Mouse (Mus musculus) adipocyte (in vitro differentiated cells): Measurements from ENCODE around the gene Slc39a9.

Experiments used
- DNase-seq: peaks from one replicate; pipeline ENCODE4 v3.0.0-alpha.2; 2016; ENCODE audit warnings: low spot score

Slc39a9 gene

GRCm38 (mm10) chr12:80653951-80654658 is 10.4 kb downstream of the Slc39a9 start:
- no peak for DNase-seq

- peak; percentile 59 for DNase-seq
Measured at GRCm38 (mm10) chr12:80654659-80655025, 11.0 kb downstream of the Slc39a9 start.

- DNase-seq: no peak
Measured at GRCm38 (mm10) chr12:80658661-80659060, 15.0 kb downstream of the Slc39a9 start.

GRCm38 (mm10) chr12:80662322-80662721 is 18.6 kb downstream of the Slc39a9 start:
- no peak for DNase-seq

GRCm38 (mm10) chr12:80663935-80664334 is 20.3 kb downstream of the Slc39a9 start:
- no peak for DNase-seq

GRCm38 (mm10) chr12:80668391-80668790 is 24.7 kb downstream of the Slc39a9 start:
- no peak for DNase-seq

- DNase-seq: peak; percentile 69
Measured at GRCm38 (mm10) chr12:80673170-80673569, 29.5 kb downstream of the Slc39a9 start.

- peak; percentile 59 for DNase-seq
Measured at GRCm38 (mm10) chr12:80681340-80681739, 37.7 kb downstream of the Slc39a9 start.

- no peak for DNase-seq
Measured at GRCm38 (mm10) chr12:80683554-80683953, 39.9 kb downstream of the Slc39a9 start.

GRCm38 (mm10) chr12:80684316-80684715 is 40.6 kb downstream of the Slc39a9 start:
- no peak for DNase-seq

GRCm38 (mm10) chr12:80687788-80688211 is 44.1 kb downstream of the Slc39a9 start:
- peak; percentile 43 for DNase-seq

GRCm38 (mm10) chr12:80689696-80690095 is 46.0 kb downstream of the Slc39a9 start:
- no peak for DNase-seq

- peak; percentile 12 for DNase-seq
Measured at GRCm38 (mm10) chr12:80691671-80692091, 48.0 kb downstream of the Slc39a9 start.

GRCm38 (mm10) chr12:80692269-80692972 is 48.7 kb downstream of the Slc39a9 start, which contains the start of gene Plekhd1:
TSS of gene Plekhd1 (plus strand) at chr12:80692591.
- DNase-seq: no peak

- no peak for DNase-seq
Measured at GRCm38 (mm10) chr12:80693700-80694099, 50.0 kb downstream of the Slc39a9 start.

GRCm38 (mm10) chr12:80695004-80695403 is 51.3 kb downstream of the Slc39a9 start:
- DNase-seq: no peak

- DNase-seq: no peak
Measured at GRCm38 (mm10) chr12:80698526-80699143, 55.0 kb downstream of the Slc39a9 start.

GRCm38 (mm10) chr12:80699144-80699531 is 55.5 kb downstream of the Slc39a9 start:
- DNase-seq: no peak

GRCm38 (mm10) chr12:80701332-80701731 is 57.6 kb downstream of the Slc39a9 start:
- DNase-seq: peak; percentile 55

- no peak for DNase-seq
Measured at GRCm38 (mm10) chr12:80706208-80706914, 62.7 kb downstream of the Slc39a9 start.

GRCm38 (mm10) chr12:80706915-80707604 is 63.4 kb downstream of the Slc39a9 start:
- DNase-seq: no peak

GRCm38 (mm10) chr12:80715915-80716314 is 72.2 kb downstream of the Slc39a9 start:
- no peak for DNase-seq
